Mouse (Mus musculus) midbrain, postnatal 0 days (tissue): ENCODE measurements around the gene Gas2l1. TPM values are rescaled to one million over a fixed set of nuclear protein-coding genes. Genes with fewer than 3 reads are reported as not detected.

Experiments
- ATAC-seq: fragments of 200-750 bp; cut with Nextera tagmentation; 2 replicates; pipeline ENCODE4 v1.8.0; 2017; ENCODE audit warnings: moderate number of reproducible peaks, mild to moderate bottlenecking, moderate TSS enrichment, moderate library complexity; ENCODE audit not compliant: low FRiP score
- DNase-seq: peaks from one replicate; pipeline ENCODE4 v3.0.0-alpha.2; 2015; ENCODE audit warnings: low spot score
- H3K27ac ChIP-seq: fragments of 300-500 bp; sonication (generic); 2 replicates; pipeline ENCODE4 v1.5.1; 2014; ENCODE audit warnings: low read depth, mild to moderate bottlenecking, low read length, mixed read lengths
- H3K27me3 ChIP-seq: fragments of 300-500 bp; sonication (generic); 2 replicates; pipeline ENCODE4 v1.6.1; 2014; ENCODE audit warnings: low read length, control low read depth, mixed read lengths; ENCODE audit not compliant: insufficient read depth
- H3K36me3 ChIP-seq: fragments of 300-500 bp; sonication (generic); 2 replicates; pipeline ENCODE4 v1.6.1; 2014; ENCODE audit warnings: low read length, control low read depth, mixed read lengths; ENCODE audit not compliant: insufficient read depth
- H3K4me1 ChIP-seq: fragments of 300-500 bp; sonication (generic); 2 replicates; pipeline ENCODE4 v1.6.1; 2014; ENCODE audit warnings: mild to moderate bottlenecking, control low read depth, antibody characterized with exemption, low read length, mixed read lengths; ENCODE audit not compliant: insufficient read depth
- H3K4me2 ChIP-seq: fragments of 300-500 bp; sonication (generic); 2 replicates; pipeline ENCODE4 v1.6.1; 2014; ENCODE audit warnings: low read depth, mild to moderate bottlenecking, low read length, mixed read lengths; ENCODE audit not compliant: poor library complexity, severe bottlenecking
- H3K4me3 ChIP-seq: fragments of 300-500 bp; sonication (generic); 2 replicates; pipeline ENCODE4 v1.5.1; 2014; ENCODE audit warnings: low read depth, mild to moderate bottlenecking, low read length, moderate library complexity
- H3K9ac ChIP-seq: fragments of 300-500 bp; sonication (generic); replicated peaks from 2 replicates; pipeline ENCODE4 v1.6.1; 2014; ENCODE audit warnings: mild to moderate bottlenecking, low read length, moderate library complexity, mixed read lengths; ENCODE audit not compliant: poor library complexity, severe bottlenecking
- H3K9me3 ChIP-seq: fragments of 300-500 bp; sonication (generic); 2 replicates; pipeline ENCODE4 v1.6.1; 2016; ENCODE audit warnings: low read length, control low read depth
- CTCF ChIP-seq: IDR thresholded peaks from 2 replicates; pipeline ENCODE4 v1.5.1; 2016; ENCODE audit warnings: antibody characterized with exemption, mild to moderate bottlenecking
- WGBS: fragments of 180-500 bp; shearing (Covaris S2); extraction: QIAGEN DNeasy Blood & Tissue Kit; methylation state at CpG from one replicate; pipeline ENCODE4 v1.1.7; 2014; 5-methylcytosine and 5-hydroxymethylcytosine counted together
- polyA plus RNA-seq: library from polyadenylated mRNA; unstranded; fragments of >200 nt; fragmentation: Nextera tagmentation; extraction: Ambion mirVana; gene quantifications from 2 replicates; pipeline ENCODE4 v1.2.1, GENCODE M21; 2015
- total RNA-seq: library from RNA; depleted of rRNA; stranded (reverse); fragments of >200 nt; gene quantifications from 2 replicates; pipeline ENCODE4 v1.2.3, GENCODE M21; 2014

The Gas2l1 gene
- total and polyA plus RNA-seq, 2 experiments from 2014 or later = 17.6 to 43.8 TPM

DNA sequence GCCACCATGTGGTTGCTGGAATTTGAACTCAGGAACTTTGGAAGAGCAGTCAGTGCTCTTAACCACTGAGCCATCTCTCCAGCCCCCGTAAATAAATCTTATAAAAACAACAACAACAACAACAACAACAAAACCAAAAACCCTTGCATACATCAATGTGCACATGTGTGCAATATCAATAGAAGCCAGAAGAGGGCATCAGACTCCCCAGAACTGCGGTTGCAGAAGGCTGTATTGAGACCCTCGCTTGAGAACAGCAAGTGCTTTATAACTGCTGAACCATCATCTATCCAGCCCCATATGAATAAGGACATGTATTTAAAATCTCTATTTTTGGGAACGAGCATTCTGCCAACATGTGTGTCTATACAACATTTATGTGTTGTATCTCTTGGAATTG, 9.8 kb upstream of the Gas2l1 start:
- H3K4me2 ChIP-seq = no peak overlapping the region
- TF ChIP-seq CTCF = peak; percentile 74
- no peak overlapping the region for H3K4me3 ChIP-seq
- H3K27ac ChIP-seq = no peak overlapping the region
- no peaks in the 10 kb centered on the region for H3K9me3 ChIP-seq
- no peaks in the 10 kb centered on the region for H3K27me3 ChIP-seq
- H3K9ac ChIP-seq = no peak overlapping the region
- no peaks in the 10 kb centered on the region for H3K4me1 ChIP-seq
- DNase-seq (peak; percentile 47), ATAC-seq (no peak)
- 74% methylated on average over 4 of the region's 4 CpGs for WGBS
- H3K36me3 ChIP-seq = peaks cover 51% of the 10 kb centered on the region

- DNase-seq (no peak), ATAC-seq (no peak)
- Histone ChIP-seq H3K27ac (no peak overlapping the region), H3K9me3 (no peaks in the 10 kb centered on the region), H3K4me3 (no peak overlapping the region), H3K4me1 (peaks cover 11% of the 10 kb centered on the region; the same call in 1 of the 2 replicates), H3K27me3 (0 out of 2 replicates have a peak, but pooled peaks cover under 1% of the 10 kb centered on the region), H3K9ac (no peak overlapping the region), H3K36me3 (peaks cover 41% of the 10 kb centered on the region), H3K4me2 (no peak overlapping the region)
- TF ChIP-seq CTCF = no peak
- WGBS = 84% methylated on average over 9 of the region's 9 CpGs
These were observed 3.2 kb upstream of the Gas2l1 start for GRCm38 (mm10) chr11:5068126-5068971.

DNA sequence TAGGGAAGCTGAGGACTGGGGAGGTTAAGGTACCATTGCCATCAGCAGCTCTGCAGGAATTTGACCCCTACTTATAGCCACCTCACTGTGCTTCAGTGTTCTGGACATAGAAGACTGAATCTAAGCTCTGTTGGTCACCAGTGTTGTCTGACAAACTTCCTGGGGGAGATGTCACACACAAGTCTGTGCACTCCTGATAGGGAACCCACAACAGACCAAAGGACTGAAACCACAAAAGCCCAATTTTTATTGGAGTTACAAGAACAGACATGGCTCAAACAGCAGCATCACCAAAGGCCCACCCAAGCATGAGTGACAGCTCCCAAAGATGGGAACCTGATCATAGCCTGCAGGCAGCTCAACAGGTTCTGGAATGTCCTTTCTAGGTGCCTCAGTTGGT, 1.9 kb upstream of the Gas2l1 start:
- peaks cover 12% of the 10 kb centered on the region; the same call in 1 of the 2 replicates for H3K4me1 ChIP-seq
- H3K4me3 ChIP-seq = no peak overlapping the region
- ATAC-seq (no peak), DNase-seq (no peak)
- no peak overlapping the region for H3K9ac ChIP-seq
- TF ChIP-seq CTCF = no peak
- H3K27ac ChIP-seq = no peak overlapping the region
- no peaks in the 10 kb centered on the region for H3K9me3 ChIP-seq
- peaks cover 13% of the 10 kb centered on the region for H3K27me3 ChIP-seq
- H3K36me3 ChIP-seq = peaks cover 29% of the 10 kb centered on the region
- H3K4me2 ChIP-seq = no peak overlapping the region

- Histone ChIP-seq H3K4me2 (peak overlapping the region; percentile 79), H3K27me3 (peaks cover 23% of the 10 kb centered on the region), H3K9me3 (no peaks in the 10 kb centered on the region), H3K4me3 (peak overlapping the region; percentile 73), H3K4me1 (peaks cover 15% of the 10 kb centered on the region; the same call in 1 of the 2 replicates), H3K9ac (peak overlapping the region; percentile 68), H3K36me3 (peaks cover 20% of the 10 kb centered on the region), H3K27ac (no peak overlapping the region)
- DNase-seq (no peak), ATAC-seq (peak; percentile 8; the same call in 1 of the 2 replicates)
- no peak for TF ChIP-seq CTCF
- 15% methylated on average over 38 of the region's 38 CpGs for WGBS
These were observed 658 bp downstream of the Gas2l1 start for GRCm38 (mm10) chr11:5064282-5065055.

DNA sequence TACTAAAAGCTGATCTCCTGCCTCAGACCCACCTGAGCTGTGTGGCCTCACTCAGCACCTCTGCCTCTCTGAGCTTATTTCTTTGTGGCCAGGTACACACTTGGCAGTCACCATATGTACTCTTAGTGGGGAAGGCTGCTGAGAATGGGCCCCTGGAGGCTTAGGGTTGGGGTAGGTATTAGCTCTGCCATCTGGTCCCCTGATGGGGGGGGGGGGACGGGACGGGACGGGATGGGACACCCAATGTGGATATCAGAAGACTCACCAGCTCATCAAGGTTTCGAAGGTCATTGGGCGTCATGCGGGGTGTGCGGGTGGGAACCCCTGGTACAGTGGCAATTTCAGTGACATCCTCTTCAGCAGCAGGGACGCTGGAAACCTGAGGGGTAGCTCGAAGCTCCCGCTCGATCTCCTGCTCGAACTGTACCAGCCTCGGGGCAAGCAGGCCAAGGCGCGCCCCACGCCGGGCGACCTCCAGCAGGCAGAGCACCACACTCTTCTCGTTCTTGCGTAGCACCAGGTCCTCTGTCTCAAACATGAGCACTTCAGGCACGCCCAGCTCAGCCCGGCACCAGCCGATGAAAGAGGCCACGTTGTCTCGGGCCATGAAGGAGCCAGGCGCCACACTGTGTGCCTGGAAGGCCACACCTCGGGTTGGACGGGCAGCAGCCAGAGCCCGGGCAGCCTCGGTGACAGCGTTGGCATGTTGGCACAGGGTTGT, 1.4 kb downstream of the Gas2l1 start:
- Histone ChIP-seq H3K9ac (peak overlapping the region; percentile 68), H3K9me3 (no peaks in the 10 kb centered on the region), H3K36me3 (peaks cover 15% of the 10 kb centered on the region), H3K4me1 (peaks cover 15% of the 10 kb centered on the region; the same call in 1 of the 2 replicates), H3K4me3 (peak overlapping the region; percentile 73), H3K27ac (no peak overlapping the region), H3K4me2 (peak overlapping the region; percentile 79), H3K27me3 (peaks cover 30% of the 10 kb centered on the region)
- 59% methylated on average over 31 of the region's 31 CpGs for WGBS
- DNase-seq = no peak
- ATAC-seq = no peak
- TF ChIP-seq CTCF = no peak
